ENCODE assay signal across 14 mouse cellular contexts in the genomic region with DNA sequence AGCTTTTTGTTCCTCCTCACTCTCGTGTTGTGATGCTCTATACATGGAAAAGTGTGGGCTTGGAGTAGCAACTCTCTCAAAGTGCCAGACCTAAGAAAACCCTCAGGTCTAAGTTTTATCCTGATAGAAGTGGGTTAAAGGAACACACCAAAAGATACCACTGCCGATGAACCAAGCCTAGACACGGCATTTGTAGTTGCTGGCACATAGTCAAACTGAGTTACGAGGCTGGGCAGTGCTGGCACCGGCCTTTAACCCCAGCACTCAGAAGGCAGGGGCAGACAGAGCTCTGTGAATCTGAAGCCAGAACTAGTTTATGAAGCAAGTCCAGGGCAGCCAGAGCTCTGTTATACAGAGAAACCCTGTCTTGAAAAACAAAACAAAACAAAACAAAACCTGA.
"Had no signal": no experiment of that assay in that cellular context is flagged by ENCODE, and none has a peak within 500 bp of the region (broad histone marks: within the 10 kb centered on the region; RNA-seq: fewer than 3 reads in every experiment).

No protein-coding gene starts in this region.

- H3K4me1 ChIP-seq: limb, embryonic 13.5 days; midbrain, embryonic 10.5 days; neural tube, embryonic 13.5 days; stomach, embryonic 15.5 days had no signal

- H3K9ac ChIP-seq: limb, embryonic 13.5 days; liver, embryonic 12.5 days; lung, embryonic 14.5 days; neural tube, embryonic 13.5 days; stomach, embryonic 15.5 days had no signal

- H3K4me2 ChIP-seq: limb, embryonic 13.5 days; liver, embryonic 12.5 days; lung, embryonic 14.5 days; neural tube, embryonic 13.5 days; stomach, embryonic 15.5 days had no signal

- H3K27me3 ChIP-seq: limb, embryonic 13.5 days; liver, embryonic 12.5 days; neural tube, embryonic 13.5 days; stomach, embryonic 15.5 days had no signal

- H3K4me3 ChIP-seq: limb, embryonic 13.5 days; liver, embryonic 12.5 days; midbrain, embryonic 10.5 days; neural tube, embryonic 13.5 days; stomach, embryonic 15.5 days had no signal

- H3K27ac ChIP-seq: limb, embryonic 13.5 days; liver, embryonic 12.5 days; midbrain, embryonic 10.5 days; neural tube, embryonic 13.5 days; stomach, embryonic 15.5 days had no signal

- H3K9me3 ChIP-seq: limb, embryonic 13.5 days; liver, embryonic 12.5 days; midbrain, embryonic 10.5 days; neural tube, embryonic 13.5 days; stomach, embryonic 15.5 days had no signal

- DNase-seq: left cerebral cortex, postnatal 4 days; lung, embryonic 14.5 days; lung, postnatal 10 days; lung, postnatal 4 days; midbrain, embryonic 14.5 days; right cerebral cortex, postnatal 14 days; thymus, adult 2 months; thymus, postnatal 25 days had no signal

- ATAC-seq: inflammation-experienced regulatory T-cells, adult 6 months; liver, embryonic 12.5 days had no signal
